Mouse (Mus musculus) left cerebral cortex, adult 8-10 months (tissue): Measurements from ENCODE around the gene Dnm2. TPM values are rescaled to one million over a fixed set of nuclear protein-coding genes. Genes with fewer than 3 reads are reported as not detected.
"Not testable (repeated sequence)": the region's sequence is repeated elsewhere in the genome, so short reads cannot be mapped to it uniquely, and the experiment has no call there.

Experiments used
- DNase-seq, 2 experiments: peaks; one replicate each; pipeline ENCODE4 v3.0.0; 2022; ENCODE audit warnings: low spot score in 2 of 2
- total RNA-seq, 4 experiments: library from RNA; stranded (reverse); gene quantifications; 2 replicates each; pipeline ENCODE4 v1.2.4; 2022

Gene Dnm2
- total RNA-seq, 4 experiments from 2014 or later: 49.5 to 64.9 (median 60.9) TPM

DNA sequence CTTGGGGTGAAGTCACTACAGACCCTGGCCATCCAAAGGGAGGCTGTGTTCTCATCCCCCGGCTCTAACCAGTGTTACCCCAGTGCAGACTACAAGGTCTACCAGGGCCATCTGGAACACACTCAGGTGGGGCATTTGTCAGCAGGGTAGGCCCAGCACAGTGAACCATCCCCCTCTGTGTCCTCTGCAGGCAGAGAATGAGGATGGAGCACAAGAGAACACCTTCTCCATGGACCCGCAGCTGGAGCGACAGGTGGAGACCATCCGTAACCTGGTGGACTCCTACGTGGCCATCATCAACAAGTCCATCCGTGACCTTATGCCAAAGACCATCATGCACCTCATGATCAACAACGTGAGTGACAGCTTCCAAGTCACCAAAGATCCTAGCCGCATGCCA, 78.6 kb downstream of the Dnm2 start:
- DNase-seq: no peak

DNA sequence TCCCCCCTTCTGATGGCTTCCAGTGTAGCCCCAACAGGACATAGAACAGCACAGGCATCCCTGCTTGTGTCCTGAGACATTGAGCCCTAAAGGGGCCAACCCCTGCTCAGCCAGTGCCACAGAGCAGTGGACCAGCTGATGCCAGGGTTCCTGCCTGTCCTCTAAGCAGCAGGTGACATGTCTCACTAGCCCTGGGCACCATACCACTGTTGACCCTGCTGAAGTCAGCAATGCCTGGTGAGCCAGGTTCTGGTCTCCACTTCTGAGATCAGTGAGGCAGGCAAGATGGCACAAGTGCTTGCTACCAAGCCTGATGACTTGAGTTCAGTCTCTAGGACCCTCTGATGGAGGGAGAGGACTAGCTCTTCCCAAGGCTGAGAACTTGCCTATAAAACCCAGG, 81.1 kb downstream of the Dnm2 start:
- no peak for DNase-seq

DNA sequence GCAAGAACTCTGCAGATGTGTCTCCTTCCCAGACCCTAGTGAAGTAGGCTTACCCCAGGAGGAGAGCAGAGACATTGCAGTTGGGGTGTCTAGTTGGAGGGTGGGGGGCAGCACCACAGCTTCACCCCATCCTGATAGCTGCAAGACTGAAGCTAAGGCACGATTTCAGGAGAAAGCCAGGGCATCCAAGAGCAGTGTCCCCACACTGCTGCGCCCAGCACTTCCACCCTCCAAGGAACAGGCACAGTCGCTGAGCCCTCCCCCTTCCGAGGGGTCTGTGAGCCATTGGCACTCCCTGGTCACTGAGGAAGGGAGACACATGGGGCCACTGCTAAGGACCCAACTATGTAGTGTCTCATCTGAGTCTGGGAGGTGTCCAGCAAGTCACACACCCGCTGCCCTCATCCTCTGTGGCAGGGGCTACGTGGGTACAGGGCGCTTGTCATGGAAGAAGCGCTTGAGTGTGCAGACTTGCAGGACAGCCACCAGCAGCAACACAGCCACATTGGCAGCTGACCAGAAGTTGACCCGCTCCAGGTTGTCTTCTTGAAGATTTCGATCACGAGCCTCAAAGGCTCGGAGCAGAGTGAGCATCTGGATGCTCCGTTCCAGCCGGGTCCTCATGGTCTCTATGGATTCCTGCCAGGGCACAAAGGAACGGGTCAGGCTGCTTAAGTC, 83.2 kb downstream of the Dnm2 start:
- DNase-seq: peak in 1 of 2 experiments; percentile 41

DNA sequence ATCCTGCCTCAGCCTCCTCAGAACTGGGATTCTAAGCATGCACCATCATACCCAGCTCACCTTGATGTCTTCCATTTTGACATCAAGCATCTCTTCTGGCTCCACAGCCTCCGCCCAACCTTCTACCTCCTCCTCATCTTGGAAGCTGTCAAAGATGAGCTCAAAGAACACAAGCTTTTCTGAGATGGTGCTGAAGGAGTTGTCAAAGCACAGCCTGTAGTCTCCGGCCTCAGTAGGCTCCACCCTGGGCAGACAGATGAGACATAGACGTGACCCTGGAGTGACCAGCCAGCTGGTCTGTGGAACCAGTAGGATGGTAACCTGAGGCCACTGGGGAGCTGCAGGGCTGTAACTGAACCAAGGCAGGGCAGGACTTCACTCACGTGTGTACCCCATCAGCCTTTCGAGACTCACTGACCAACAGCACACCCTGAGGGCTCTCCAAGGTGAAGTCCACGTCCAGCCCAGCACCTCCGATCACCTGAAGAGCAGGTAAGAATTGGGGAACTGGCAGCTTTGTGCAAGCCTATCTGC, 84.2 kb downstream of the Dnm2 start:
- no peak for DNase-seq

DNA sequence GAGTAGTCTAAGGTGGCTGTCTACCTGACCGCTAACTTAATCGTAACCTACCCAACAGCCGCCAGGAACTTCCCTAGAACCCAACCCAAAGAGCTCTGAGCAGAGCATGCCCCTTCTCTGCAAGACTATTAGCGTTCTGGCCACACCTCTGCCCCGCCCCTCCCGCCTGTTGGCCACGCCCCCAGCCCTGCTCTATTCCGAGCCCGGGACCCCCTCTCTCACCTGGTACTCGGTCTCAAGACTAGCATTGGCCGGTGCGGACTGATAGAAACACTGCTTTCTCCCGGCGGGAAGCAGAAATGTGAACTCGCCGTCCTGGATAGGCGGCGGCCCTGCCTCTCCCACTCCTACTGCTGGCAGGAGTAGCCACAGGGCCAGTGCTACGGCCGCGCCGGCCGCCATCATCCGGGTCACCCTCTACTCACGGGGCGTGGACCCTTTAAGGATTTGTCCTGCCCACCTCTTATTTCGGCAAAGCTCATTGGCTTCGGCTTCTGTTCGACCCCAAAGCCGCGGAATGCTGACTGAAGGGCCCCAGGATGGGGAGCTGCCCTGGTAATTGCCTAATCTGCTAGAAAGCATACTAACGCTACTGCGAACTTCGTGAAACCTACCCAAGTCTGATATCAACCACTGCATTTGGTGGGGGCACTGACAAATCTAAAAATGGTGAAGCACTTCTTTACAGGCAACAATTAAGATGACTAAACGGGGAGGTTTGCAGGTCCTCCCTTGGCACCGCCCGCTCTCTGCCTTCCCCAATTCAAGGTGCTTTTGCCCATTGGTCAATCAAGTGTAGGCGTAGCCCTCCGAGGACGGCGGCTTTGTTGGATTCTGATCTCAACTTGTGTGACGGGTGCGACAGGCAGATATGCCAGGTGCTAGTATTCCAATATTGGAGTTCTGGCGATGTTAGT, 85.3 kb downstream of the Dnm2 start, which contains the start of gene Tmed1:
Gene Tmed1, minus strand, starts transcription at position 481 of the 917 bp plus-strand sequence.
- peak; percentile 94 to 95 for DNase-seq

DNA sequence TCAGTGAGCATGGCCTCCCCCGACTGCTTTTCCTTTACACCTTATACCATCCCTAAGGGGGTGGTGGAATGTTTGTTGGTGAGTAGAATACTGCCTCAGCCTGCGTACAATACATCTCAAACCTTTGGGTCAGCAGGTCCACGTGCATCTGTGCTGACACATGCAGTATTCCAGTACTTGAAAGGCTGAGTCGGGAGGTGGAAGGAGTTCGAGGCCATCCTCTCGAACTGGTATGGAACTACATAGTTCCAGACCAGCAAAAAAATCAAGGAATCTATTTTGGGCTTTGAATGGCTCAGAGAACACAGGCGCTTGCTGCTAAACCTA, 85.9 kb downstream of the Dnm2 start:
- DNase-seq: no peak

DNA sequence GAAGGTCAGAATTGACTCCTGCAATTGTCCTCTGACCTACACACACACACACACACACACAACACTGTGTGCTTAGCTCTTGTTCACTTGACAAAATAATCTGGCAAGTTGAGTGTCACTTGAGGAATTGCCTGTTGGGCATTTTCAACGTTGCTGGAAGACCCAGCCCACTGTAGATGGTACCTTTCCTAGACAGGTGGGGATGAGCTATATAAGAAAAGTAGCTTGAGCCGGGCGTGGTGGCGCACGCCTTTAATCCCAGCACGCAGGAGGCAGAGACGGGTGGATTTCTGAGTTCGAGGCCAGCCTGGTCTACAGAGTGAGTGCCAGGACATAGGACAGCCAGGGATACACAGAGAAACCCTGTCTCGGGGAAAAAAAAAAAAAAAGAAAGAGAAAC, 86.3 kb downstream of the Dnm2 start:
- DNase-seq: no peak

DNA sequence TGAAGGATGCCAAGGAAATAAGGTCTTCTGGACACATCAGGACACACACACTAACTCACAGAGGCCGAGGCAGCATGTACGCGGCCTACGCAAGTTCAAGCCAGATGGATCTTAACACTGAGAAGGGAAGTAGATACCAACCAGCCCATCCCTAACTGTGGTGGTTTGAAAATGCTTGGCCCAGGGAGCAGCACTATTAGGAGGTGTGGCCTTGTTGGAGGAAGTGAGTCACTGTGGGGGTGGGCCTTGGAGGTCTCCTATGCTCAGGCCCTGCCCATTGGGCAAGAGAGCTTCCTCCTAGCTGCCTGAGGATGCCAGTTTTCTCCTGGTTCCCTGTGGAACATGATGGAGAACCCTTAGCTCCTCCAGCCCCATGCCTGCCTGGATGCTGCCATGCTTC, 88.8 kb downstream of the Dnm2 start:
- no peak for DNase-seq

DNA sequence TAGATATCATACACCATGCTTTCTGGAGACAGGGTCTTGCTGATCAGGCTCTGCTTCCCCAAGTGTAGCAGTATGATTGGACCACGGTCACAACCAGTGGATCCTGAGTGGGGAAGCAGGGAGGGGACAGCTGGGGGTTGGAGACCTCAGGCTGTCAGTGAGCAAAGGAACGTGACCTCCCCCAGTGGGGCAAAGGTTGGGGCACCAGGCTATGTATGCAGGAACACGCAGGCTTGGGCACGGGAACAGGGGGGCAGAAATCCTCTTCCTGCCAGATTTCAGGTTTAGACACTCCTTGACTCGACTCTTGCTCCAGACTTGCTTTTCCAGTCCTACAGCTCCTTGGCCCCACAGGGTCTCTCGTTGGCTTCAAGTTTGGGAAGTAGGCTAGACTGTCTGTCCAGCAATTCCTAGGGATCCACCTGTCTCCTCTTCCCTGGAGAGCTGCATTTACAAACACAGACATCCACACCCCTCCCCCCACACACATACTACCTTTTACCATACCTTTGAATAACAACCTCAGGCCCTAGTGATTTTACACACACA, 93.3 kb downstream of the Dnm2 start:
- DNase-seq: no peak

DNA sequence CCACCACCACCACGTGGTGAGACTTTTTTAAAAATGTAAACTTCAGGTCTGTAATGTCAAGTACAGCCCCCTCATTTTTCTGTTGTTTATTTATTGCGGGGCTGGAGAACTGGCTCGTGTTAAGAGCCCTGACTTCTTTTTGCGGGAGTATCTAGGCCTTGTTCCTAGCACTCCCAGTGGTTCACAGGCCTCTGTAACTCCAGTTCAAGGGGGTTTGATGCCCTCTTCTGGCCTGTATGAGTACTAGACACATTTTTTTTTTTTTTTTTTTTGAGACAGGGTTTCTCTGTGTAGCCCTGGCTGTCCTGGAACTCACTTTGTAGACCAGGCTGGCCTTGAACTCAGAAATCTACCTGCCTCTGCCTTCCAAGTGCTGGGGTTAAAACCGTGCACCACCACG, 94.0 kb downstream of the Dnm2 start:
- DNase-seq: not testable (repeated sequence)

DNA sequence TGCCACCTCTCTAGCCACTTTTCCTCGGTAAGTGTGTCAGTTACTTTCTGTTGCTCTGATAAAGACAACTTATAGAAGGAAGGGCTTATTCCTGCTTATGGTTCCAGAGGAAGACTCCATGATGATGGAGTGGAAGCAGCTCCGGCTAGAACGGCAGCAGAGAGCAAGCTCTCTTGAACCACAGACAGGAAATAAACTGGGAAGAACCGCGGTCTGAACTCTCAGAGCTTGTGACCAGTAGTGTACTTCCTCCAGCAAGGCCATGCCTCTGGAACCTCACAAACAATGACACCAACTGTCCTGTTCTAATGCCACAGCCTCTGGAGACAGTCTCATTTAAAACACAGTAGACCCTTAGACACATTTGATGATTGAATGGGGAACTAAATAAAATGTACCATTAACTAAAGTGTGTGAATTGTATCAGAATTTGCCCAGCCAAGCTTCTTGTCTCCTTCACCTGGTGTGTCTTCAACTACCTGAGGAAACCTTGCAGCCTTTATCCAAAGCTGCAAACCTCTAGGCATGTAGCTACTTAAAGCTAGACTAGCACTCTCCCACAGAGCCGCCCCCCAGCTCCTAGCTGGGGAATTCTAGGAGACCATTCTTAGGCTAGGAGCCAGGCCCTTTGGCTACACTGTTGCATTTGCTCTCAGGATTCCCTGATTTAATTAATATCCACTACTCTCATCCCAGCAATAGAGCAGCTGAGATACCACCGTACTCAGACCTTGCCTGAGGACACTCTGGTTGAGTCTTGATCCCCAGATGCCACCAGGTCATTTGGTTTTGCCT, 100.6 kb downstream of the Dnm2 start:
- no peak for DNase-seq

DNA sequence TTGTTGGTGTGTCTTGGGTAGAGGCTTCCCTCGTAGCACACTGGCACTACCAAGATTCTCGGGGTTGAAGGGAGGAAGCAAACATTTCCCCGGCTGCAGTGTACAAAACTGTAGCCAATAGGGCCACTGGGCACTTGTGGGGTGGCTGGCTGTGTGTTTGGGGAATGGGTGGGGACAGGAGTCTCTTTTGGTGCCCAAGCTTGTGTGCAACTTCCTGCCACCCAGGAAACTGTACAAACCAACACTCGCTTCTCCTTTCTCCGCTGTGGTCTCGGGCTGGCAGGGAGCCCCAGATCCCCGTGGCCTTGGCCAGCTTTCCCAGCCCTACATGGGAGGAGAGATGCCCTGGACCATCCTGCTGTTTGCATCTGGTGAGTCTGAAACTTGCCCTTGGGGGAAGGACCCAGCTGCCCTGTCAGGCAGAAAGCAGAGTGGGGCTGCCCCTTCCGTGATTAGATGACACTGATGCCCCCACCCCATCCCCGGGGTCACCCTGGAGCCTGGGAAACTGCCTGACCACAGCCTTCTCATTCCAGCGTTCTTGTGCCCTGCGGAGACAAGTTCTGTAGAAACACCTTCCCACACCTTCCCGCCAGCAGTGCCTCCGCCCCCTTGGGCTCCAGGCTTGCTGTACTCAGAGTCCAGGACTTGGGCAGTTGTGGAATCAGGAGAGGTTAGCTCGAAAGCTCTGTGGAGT, 101.4 kb downstream of the Dnm2 start, which contains the start of gene AB124611:
Gene AB124611, plus strand, starts transcription at position 240 of the 697 bp plus-strand sequence.
- no peak for DNase-seq

DNA sequence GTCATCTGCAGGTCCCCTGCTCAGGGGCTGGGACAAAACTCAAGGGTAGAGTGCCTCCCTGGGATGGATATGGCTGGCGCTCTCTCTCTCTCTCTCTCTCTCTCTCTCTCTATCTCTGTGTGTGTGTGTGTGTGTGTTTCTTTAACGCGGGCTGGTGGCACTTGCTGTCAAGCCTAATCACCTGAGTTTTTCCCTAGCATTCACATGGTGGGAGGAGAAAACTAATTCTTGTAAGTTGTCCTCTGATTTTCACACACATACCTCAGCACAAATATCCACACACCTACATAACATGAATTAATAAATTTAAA, 101.9 kb downstream of the Dnm2 start:
- DNase-seq: no peak

DNA sequence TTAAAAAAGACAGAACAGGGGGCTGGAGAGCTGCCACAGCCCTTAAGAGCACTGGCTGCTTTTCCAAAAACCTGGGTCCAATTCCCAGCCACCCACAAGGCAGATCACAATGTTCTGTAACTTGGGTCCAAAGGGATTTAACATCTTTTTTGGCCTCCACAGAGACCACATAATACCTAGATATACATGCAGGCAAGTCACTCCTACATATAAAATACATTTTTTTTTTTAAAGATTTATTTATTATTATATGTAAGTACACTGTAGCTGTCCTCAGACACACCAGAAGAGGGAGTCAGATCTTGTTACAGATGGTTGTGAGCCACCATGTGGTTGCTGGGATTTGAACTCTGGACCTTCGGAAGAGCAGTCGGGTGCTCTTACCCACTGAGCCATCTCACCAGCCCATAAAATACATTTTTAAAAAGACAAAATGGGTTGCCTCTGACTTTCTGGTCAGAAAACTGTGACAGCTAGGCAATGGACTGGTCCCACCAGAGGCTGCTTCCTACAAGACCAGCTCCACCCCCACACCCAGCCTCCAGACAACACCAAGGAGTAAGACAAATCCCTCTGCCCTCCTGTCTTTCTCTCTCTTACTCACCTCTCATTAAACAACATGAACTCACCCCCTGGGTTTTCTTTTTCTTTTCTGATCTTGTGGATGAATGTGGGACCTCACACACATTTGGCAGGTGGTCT, 102.5 kb downstream of the Dnm2 start:
- DNase-seq: no peak

DNA sequence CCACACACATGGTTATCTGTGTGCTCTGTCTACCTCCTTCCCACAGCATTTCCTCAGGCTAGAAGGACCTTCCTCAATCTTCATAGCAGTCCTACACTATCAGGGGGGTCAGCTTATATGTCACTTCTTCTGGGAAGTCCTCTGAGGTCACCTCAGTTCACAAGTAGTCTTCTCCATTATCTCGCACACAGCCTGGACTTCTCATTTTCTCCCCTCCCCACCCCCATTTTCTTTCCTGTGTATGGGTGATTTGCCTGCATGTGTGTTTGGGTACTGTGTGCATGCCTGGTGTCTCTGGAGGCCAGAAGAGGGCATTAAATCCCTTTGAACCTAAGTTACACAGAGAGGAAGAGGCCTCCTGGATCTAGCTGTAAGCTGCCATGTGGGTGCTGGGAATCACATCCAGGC, 103.2 kb downstream of the Dnm2 start:
- DNase-seq: no peak

DNA sequence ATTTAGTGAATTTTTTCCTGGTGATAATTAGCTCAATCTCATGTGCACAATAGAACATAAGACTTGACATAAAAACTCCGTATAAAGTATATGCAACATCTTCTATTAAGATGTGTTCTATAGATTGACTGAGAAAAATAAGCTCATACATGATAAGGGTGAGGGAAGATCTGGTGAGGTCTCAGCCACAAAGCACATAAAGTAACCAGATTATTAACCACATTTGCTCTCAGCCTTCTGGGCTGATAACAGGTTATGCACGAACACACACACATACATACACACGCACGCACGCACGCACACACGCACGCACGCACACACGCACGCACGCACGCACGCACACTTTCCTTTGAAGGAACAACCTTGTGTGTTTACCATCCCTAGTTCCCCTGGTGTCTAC, 111.8 kb downstream of the Dnm2 start:
- no peak for DNase-seq

DNA sequence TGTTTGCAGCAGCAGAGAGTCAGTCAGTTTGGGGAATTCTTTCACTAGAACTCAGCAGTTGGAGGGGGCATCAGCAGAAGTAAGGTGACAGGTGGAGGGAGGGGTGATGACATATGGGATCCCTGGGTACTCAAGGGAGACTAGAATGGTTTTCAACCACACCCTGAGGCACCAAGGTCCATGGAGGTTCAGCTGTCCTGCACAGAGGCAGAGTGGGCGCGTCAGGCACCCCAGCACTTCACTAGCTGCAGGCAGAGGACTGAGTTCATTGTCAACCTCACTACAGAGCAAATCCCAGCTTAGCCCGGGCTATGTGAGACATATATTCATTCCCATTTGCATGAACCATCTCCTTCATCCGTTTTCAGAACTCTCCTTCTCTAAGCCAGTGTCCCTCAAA, 112.3 kb downstream of the Dnm2 start:
- no peak for DNase-seq

DNA sequence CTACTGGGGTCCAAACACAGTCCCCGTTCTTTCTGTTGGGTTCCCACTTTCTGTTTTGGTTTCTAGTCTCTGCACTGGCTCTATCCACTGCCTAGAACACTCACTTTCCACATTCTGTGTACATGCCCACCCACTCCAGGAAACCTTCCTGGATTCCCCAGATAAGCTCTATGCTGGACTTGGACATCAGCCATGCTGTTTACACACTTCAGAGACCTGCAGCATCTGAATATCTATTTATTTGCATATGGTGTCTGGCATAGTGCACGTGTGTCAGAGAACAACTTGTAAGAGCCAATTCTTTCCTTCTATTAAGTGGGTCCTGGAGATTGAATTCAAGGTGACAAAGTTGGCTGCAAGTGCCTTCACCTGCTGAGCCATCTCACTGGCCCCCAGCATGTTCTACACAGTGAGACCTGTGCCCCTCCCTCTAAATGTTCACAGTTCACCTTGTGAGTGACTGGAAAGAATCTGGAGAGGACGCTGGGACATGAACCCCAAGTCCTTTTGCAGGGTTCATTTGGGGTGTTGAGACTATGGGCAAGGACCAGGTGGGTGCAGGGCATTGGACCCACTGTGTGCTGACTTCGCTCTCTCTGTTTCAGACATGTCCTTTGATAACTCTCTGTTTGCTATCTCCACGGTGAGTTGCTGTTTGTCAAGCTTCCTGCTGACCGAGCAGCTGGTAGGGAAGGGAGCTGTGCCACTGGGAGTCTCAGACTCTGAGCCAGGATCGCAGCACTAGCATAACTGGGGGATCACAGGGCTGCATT, 115.5 kb downstream of the Dnm2 start:
- DNase-seq: no peak

DNA sequence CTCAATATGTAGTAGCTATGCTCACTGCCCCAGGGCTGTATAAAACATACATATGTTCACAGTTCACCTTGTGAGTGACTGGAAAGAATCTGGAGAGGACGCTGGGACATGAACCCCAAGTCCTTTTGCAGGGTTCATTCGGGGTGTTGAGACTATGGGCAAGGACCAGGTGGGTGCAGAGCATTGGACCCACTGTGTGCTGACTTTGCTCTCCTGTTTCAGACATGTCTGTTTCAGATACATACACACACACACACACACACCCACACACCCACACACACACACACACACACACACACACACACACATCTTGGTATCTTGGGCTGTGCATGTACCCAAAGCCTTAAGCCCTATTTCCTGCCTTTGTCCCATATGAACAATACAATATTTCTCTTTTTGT, 117.3 kb downstream of the Dnm2 start:
- not testable (repeated sequence) for DNase-seq
